Mouse (Mus musculus) induced T-regulatory cell, adult 2 months (primary cell): ENCODE data around the gene Cpeb1.

Experiments used
- DNase-seq: peaks from one replicate; pipeline ENCODE4 v3.0.0-alpha.2; 2012; ENCODE audit warnings: low read depth

The Cpeb1 gene

GRCm38 (mm10) chr7:81371811-81372210, 83.5 kb downstream of the Cpeb1 start:
- no peak for DNase-seq

- DNase-seq, result no peak
These were observed 85.5 kb downstream of the Cpeb1 start for GRCm38 (mm10) chr7:81369724-81370123.

GRCm38 (mm10) chr7:81367946-81368345, 87.3 kb downstream of the Cpeb1 start:
- DNase-seq, result no peak

- DNase-seq, result no peak
These were observed 98.3 kb downstream of the Cpeb1 start for GRCm38 (mm10) chr7:81356975-81357374.

GRCm38 (mm10) chr7:81356360-81356759, 98.9 kb downstream of the Cpeb1 start:
- no peak for DNase-seq

- DNase-seq, result no peak
These were observed 99.5 kb downstream of the Cpeb1 start for GRCm38 (mm10) chr7:81355746-81356145.

- no peak for DNase-seq
These were observed 103.4 kb downstream of the Cpeb1 start for GRCm38 (mm10) chr7:81351826-81352225.

- no peak for DNase-seq
These were observed 107.1 kb downstream of the Cpeb1 start for GRCm38 (mm10) chr7:81348206-81348605.

- no peak for DNase-seq
These were observed 109.7 kb downstream of the Cpeb1 start for GRCm38 (mm10) chr7:81345447-81346170.

- DNase-seq, result peak; percentile 97
These were observed 110.5 kb downstream of the Cpeb1 start, which contains the start of gene Rps17 for GRCm38 (mm10) chr7:81344544-81345446. TSS of gene Rps17 (minus strand) at chr7:81345254.

- peak; percentile 43 for DNase-seq
These were observed 111.4 kb downstream of the Cpeb1 start for GRCm38 (mm10) chr7:81343831-81344230.

- no peak for DNase-seq
These were observed 111.9 kb downstream of the Cpeb1 start for GRCm38 (mm10) chr7:81343316-81343715.

GRCm38 (mm10) chr7:81342356-81343094, 112.7 kb downstream of the Cpeb1 start:
- DNase-seq, result no peak

- DNase-seq, result peak; percentile 74
These were observed 113.7 kb downstream of the Cpeb1 start for GRCm38 (mm10) chr7:81341563-81341962.

GRCm38 (mm10) chr7:81339783-81340182, 115.5 kb downstream of the Cpeb1 start:
- DNase-seq, result peak; percentile 83

GRCm38 (mm10) chr7:81338522-81338873, 116.8 kb downstream of the Cpeb1 start:
- no peak for DNase-seq

- no peak for DNase-seq
These were observed 117.3 kb downstream of the Cpeb1 start for GRCm38 (mm10) chr7:81337785-81338521.

GRCm38 (mm10) chr7:81336432-81336786, 118.9 kb downstream of the Cpeb1 start:
- peak; percentile 73 for DNase-seq

GRCm38 (mm10) chr7:81335705-81336431, 119.4 kb downstream of the Cpeb1 start:
- DNase-seq, result no peak

GRCm38 (mm10) chr7:81331851-81332250, 123.4 kb downstream of the Cpeb1 start:
- DNase-seq, result no peak

GRCm38 (mm10) chr7:81330767-81331166, 124.5 kb downstream of the Cpeb1 start:
- DNase-seq, result no peak
